Mouse (Mus musculus): ENCODE data around the gene Pla2g4b. TPM values are rescaled to one million over a fixed set of nuclear protein-coding genes. Genes with fewer than 3 reads are reported as not detected.

Pla2g4b gene
- polyA plus RNA-seq (2015; fragmentation: Nextera tagmentation; extraction: Ambion mirVana) = 1.8 and 2.3 TPM in 2 replicates

DNA sequence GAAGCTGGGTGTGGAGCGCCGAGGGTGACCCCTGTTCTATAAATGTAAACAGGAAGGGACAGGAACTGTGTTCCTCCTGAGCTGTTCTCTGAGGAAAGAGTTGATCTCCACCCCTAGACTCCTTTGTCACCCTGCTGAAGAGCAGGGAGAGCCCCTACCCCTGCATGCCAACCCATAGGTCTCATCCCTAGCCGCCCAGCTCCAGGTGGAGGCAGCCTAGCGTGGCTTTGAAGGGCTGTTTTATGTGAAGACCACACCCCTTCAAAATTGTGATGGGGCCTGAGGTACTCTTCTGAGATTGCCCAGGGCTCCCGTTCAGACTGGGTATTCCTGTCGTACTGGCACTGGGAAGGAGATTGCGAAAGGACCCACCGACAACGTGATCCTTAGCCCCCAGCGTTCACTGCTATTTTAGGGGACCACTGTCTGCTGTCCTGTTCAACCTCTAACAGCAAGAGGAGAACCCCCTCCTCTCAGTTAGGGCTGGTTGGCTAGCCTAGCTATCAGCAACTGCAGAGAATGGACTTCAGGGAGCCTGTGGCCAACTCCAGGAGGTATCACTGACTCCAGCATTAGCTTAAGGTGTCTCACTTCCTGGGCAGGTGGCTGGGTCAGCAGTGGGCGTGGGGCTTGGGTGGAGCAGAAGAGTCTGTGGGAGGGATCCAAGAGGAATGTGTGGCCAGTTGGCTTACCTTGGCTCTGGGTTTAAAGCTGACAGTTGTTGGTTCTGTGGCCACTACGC is at the start of gene Pla2g4b:
Gene Pla2g4b, plus strand, starts transcription at position 692 of the 742 bp plus-strand sequence.
- Histone ChIP-seq H3K27me3 (ENCODE audit: control insufficient read depth, insufficient read depth, low read length) (no peaks in the 10 kb centered on the region), H3K9me3 (replicated peaks; ENCODE audit: control insufficient read depth, low read length) (no peaks in the 10 kb centered on the region), H3K9ac (ENCODE audit: low read length) (no peak within 1 kb of the TSS), H3K4me3 (ENCODE audit: low read length) (no peak within 1 kb of the TSS), H3K4me1 (ENCODE audit: control insufficient read depth, insufficient read depth, low read length) (peaks cover 6% of the 10 kb centered on the region), H3K27ac (ENCODE audit: low read length) (no peak within 1 kb of the TSS), H3K4me2 (ENCODE audit: low read depth, low read length) (no peak within 1 kb of the TSS), H3K36me3 (ENCODE audit: control insufficient read depth, insufficient read depth) (peaks cover 16% of the 10 kb centered on the region; the same call in 1 of the 2 replicates)
- ATAC-seq (replicated peaks; ENCODE audit: extremely low read depth, insufficient read depth, low FRiP score) = no peak
- WGBS = 88% methylated on average over 12 of the region's 12 CpGs

DNA sequence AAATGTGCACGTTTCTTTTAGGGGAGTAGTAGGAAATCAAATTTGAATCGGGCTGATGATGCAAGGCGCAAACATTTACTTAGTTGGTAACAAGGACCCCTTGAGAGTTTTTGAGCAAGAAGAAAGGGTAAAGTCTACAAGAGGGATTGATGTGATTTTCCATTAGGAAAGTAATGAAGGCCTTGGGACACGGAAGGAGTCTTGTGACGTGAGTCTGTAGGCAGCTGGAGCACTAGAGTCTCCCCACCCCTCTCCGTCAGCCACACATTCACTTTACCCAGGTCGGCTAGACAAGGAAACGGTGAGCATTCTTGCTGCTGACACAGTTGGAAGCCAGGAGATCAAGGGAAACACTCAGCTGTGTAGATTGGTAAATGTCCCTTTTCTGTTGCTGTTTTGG is 47.3 kb upstream of the Pla2g4b start:
- 58% methylated on average over 8 of the region's 8 CpGs for WGBS
- no peaks in the 10 kb centered on the region for H3K4me1 ChIP-seq (ENCODE audit: control insufficient read depth, insufficient read depth, low read length)
- H3K9me3 ChIP-seq (replicated peaks; ENCODE audit: control insufficient read depth, low read length) = no peaks in the 10 kb centered on the region
- H3K27me3 ChIP-seq (ENCODE audit: control insufficient read depth, insufficient read depth, low read length) = no peaks in the 10 kb centered on the region
- H3K4me2 ChIP-seq (ENCODE audit: low read depth, low read length) = no peak overlapping the region
- H3K27ac ChIP-seq (ENCODE audit: low read length) = no peak overlapping the region
- no peak for ATAC-seq (replicated peaks; ENCODE audit: extremely low read depth, insufficient read depth, low FRiP score)
- no peak overlapping the region for H3K4me3 ChIP-seq (ENCODE audit: low read length)
- H3K9ac ChIP-seq (ENCODE audit: low read length) = no peak overlapping the region
- H3K36me3 ChIP-seq (ENCODE audit: control insufficient read depth, insufficient read depth) = no peaks in the 10 kb centered on the region

DNA sequence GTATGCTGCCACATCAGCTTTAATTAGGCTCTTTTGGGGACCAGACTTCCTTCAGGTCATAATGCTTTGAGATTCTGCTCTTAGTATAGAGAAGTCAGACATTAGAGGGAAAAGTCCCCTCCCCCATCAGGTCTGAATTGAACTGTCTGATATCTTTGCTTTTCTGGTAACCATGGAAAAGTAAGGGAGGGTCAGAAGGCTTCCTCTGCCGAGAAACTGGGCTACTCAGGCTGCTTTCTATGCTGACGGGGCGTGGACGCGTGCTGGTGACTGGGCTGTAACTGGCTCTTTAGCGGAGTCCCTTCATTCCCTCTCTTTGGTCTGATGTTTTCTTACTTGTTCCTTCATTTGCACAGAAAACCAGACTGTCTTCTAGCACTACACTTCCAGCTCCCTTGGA is 46.8 kb upstream of the Pla2g4b start:
- Histone ChIP-seq H3K36me3 (ENCODE audit: control insufficient read depth, insufficient read depth) (no peaks in the 10 kb centered on the region), H3K4me3 (ENCODE audit: low read length) (no peak overlapping the region), H3K9ac (ENCODE audit: low read length) (no peak overlapping the region), H3K9me3 (replicated peaks; ENCODE audit: control insufficient read depth, low read length) (no peaks in the 10 kb centered on the region), H3K27ac (ENCODE audit: low read length) (no peak overlapping the region), H3K4me1 (ENCODE audit: control insufficient read depth, insufficient read depth, low read length) (no peaks in the 10 kb centered on the region), H3K4me2 (ENCODE audit: low read depth, low read length) (no peak overlapping the region), H3K27me3 (ENCODE audit: control insufficient read depth, insufficient read depth, low read length) (no peaks in the 10 kb centered on the region)
- ATAC-seq (replicated peaks; ENCODE audit: extremely low read depth, insufficient read depth, low FRiP score) = no peak
- 58% methylated on average over 6 of the region's 6 CpGs for WGBS

DNA sequence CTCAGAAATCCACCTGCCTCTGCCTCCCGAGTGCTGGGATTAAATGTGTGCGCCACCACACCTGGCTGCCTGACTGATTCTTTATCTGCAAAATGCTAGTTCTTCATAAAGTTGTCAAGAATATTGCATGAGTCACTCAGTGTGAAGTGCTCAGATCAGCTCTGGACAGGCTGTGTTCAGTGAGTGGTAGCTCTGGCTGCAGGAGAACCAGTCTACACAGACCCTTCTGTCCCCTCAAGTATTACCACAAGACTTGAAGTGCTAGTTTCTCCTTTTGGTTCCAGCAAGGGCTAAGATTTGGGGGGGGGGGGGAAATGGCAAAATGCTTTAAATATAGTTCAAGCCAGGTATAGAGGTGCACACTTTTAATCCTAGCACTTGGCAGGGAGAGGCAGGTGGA is 45.8 kb upstream of the Pla2g4b start:
- Histone ChIP-seq H3K9me3 (replicated peaks; ENCODE audit: control insufficient read depth, low read length) (no peaks in the 10 kb centered on the region), H3K4me3 (ENCODE audit: low read length) (no peak overlapping the region), H3K27me3 (ENCODE audit: control insufficient read depth, insufficient read depth, low read length) (no peaks in the 10 kb centered on the region), H3K9ac (ENCODE audit: low read length) (no peak overlapping the region), H3K4me2 (ENCODE audit: low read depth, low read length) (no peak overlapping the region), H3K27ac (ENCODE audit: low read length) (no peak overlapping the region), H3K4me1 (ENCODE audit: control insufficient read depth, insufficient read depth, low read length) (no peaks in the 10 kb centered on the region), H3K36me3 (ENCODE audit: control insufficient read depth, insufficient read depth) (no peaks in the 10 kb centered on the region)
- 88% methylated on average over 2 of the region's 2 CpGs for WGBS
- no peak for ATAC-seq (replicated peaks; ENCODE audit: extremely low read depth, insufficient read depth, low FRiP score)

DNA sequence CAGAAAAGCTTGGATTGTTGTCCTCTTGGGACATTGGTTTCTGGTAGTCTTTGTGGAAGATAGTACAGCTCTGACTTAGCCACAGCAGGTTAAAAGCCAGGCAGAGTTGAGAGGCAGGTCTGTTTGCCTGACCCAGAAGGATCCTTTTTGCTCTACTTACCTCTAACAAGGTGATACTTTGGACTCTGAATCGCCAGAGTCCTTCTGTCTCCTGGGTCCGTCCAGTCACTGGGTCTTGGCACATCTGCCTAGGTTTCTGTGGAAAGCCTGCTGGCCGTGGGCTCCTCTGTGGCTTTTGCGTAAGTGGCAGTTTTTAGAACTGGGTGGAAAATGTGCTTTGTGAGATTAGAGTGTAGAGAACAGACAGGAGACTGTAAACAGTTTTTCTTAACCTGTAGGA is 44.3 kb upstream of the Pla2g4b start:
- ATAC-seq (replicated peaks; ENCODE audit: extremely low read depth, insufficient read depth, low FRiP score) = no peak
- WGBS = 80% methylated on average over 4 of the region's 4 CpGs

DNA sequence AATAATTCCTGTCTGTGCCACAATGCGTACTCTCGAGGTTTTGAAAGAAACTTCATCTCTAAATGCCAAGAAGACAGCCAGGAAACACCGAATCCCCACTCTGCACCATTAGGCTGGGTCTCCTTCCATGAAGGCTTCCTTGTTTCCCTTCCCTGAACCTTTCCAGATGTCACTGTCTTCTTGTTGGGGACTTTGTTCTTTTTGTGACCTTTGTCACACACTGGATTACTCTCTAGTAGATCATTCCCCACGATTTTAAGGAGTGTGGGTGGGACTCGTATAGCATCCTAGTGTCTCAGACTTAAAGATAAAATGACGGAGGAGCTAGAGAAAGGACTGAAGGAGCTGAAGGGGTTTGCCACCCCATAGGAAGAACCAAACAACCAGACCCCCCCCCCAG is 42.3 kb upstream of the Pla2g4b start:
- Histone ChIP-seq H3K27ac (ENCODE audit: low read length) (no peak overlapping the region), H3K4me2 (ENCODE audit: low read depth, low read length) (no peak overlapping the region), H3K4me3 (ENCODE audit: low read length) (no peak overlapping the region), H3K4me1 (ENCODE audit: control insufficient read depth, insufficient read depth, low read length) (peaks cover 6% of the 10 kb centered on the region), H3K27me3 (ENCODE audit: control insufficient read depth, insufficient read depth, low read length) (no peaks in the 10 kb centered on the region), H3K9ac (ENCODE audit: low read length) (no peak overlapping the region), H3K9me3 (replicated peaks; ENCODE audit: control insufficient read depth, low read length) (no peaks in the 10 kb centered on the region), H3K36me3 (ENCODE audit: control insufficient read depth, insufficient read depth) (no peaks in the 10 kb centered on the region)
- 82% methylated on average over 6 of the region's 6 CpGs for WGBS
- no peak for ATAC-seq (replicated peaks; ENCODE audit: extremely low read depth, insufficient read depth, low FRiP score)

More for the DNA sequence above, 44.3 kb upstream of the Pla2g4b start:
- H3K27me3 ChIP-seq (ENCODE audit: control insufficient read depth, insufficient read depth, low read length) = no peaks in the 10 kb centered on the region
- H3K36me3 ChIP-seq (ENCODE audit: control insufficient read depth, insufficient read depth) = no peaks in the 10 kb centered on the region
- no peak overlapping the region for H3K4me2 ChIP-seq (ENCODE audit: low read depth, low read length)
- H3K4me1 ChIP-seq (ENCODE audit: control insufficient read depth, insufficient read depth, low read length) = no peaks in the 10 kb centered on the region
- no peak overlapping the region for H3K9ac ChIP-seq (ENCODE audit: low read length)
- H3K9me3 ChIP-seq (replicated peaks; ENCODE audit: control insufficient read depth, low read length) = no peaks in the 10 kb centered on the region
- H3K4me3 ChIP-seq (ENCODE audit: low read length) = no peak overlapping the region
- no peak overlapping the region for H3K27ac ChIP-seq (ENCODE audit: low read length)

DNA sequence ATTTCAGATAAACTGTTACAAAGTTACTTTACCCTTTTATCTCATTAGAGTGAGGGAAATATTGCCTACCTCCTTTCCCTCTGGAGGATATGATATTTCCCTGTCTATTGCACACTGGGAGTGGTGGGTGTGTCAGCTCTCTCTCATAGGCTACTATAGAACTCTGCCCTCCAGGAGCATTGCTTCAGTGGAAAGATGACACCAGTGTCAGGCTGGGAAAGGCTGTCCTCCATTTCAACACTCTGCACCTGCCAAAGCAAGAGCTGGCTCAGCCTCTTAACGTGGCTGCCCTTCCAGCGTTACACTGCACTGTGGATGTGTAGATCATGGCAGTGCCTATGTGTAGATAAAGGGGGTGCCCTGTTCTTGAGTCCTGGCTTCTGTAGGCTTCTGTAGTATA is 40.9 kb upstream of the Pla2g4b start:
- no peak for ATAC-seq (replicated peaks; ENCODE audit: extremely low read depth, insufficient read depth, low FRiP score)
- no peaks in the 10 kb centered on the region for H3K27me3 ChIP-seq (ENCODE audit: control insufficient read depth, insufficient read depth, low read length)
- no peaks in the 10 kb centered on the region for H3K9me3 ChIP-seq (replicated peaks; ENCODE audit: control insufficient read depth, low read length)
- no peak overlapping the region for H3K27ac ChIP-seq (ENCODE audit: low read length)
- H3K4me2 ChIP-seq (ENCODE audit: low read depth, low read length) = no peak overlapping the region
- H3K36me3 ChIP-seq (ENCODE audit: control insufficient read depth, insufficient read depth) = no peaks in the 10 kb centered on the region
- WGBS = 81% methylated on average over 2 of the region's 2 CpGs
- H3K4me3 ChIP-seq (ENCODE audit: low read length) = no peak overlapping the region
- peaks cover 8% of the 10 kb centered on the region for H3K4me1 ChIP-seq (ENCODE audit: control insufficient read depth, insufficient read depth, low read length)
- H3K9ac ChIP-seq (ENCODE audit: low read length) = no peak overlapping the region

DNA sequence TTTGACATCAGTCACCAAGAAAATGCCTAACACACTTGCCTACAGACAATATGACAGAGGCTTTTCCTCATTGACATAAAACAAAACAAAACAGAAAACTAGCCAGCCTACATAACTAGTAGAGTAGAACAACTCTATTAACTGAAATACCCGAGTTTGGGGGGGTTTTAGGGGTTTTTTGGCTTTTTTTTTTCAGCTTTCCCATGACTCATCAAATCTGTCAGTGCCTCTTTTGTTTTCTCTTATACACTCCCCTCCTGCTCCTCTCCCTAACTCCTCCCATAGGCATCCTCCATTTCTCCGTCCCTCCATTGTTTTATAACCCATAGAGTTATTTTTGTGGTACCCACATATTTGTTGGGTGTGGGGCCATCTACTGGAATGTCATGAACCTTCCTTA is 39.7 kb upstream of the Pla2g4b start:
- Histone ChIP-seq H3K4me2 (ENCODE audit: low read depth, low read length) (no peak overlapping the region), H3K4me1 (ENCODE audit: control insufficient read depth, insufficient read depth, low read length) (peaks cover 8% of the 10 kb centered on the region), H3K4me3 (ENCODE audit: low read length) (no peak overlapping the region), H3K27me3 (ENCODE audit: control insufficient read depth, insufficient read depth, low read length) (no peaks in the 10 kb centered on the region), H3K9me3 (replicated peaks; ENCODE audit: control insufficient read depth, low read length) (no peaks in the 10 kb centered on the region), H3K9ac (ENCODE audit: low read length) (no peak overlapping the region), H3K36me3 (ENCODE audit: control insufficient read depth, insufficient read depth) (no peaks in the 10 kb centered on the region), H3K27ac (ENCODE audit: low read length) (no peak overlapping the region)
- ATAC-seq (replicated peaks; ENCODE audit: extremely low read depth, insufficient read depth, low FRiP score) = no peak
- 55% methylated on average over 2 of the region's 2 CpGs for WGBS

DNA sequence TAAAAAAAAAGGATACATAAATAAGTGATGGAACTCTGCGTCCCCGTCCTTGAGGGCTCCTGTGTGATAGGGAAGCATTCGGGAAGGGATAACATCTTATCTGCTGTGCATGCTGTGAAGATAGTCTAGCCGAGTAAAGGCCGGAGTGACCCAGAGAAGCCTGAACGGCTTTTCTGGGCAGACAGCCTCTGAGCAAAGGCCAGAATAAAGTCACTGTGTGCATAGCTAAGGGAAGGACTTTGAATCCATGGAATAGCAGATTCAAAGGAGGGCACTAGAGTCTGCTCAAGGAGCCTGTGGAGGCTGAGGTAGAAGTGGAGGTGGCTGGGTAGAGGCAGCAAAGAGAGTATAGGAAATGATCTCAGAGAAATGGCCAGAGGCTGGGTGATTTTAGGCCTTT is 38.4 kb upstream of the Pla2g4b start:
- Histone ChIP-seq H3K9ac (ENCODE audit: low read length) (no peak overlapping the region), H3K9me3 (replicated peaks; ENCODE audit: control insufficient read depth, low read length) (no peaks in the 10 kb centered on the region), H3K36me3 (ENCODE audit: control insufficient read depth, insufficient read depth) (no peaks in the 10 kb centered on the region; the same call in 1 of the 2 replicates), H3K27me3 (ENCODE audit: control insufficient read depth, insufficient read depth, low read length) (no peaks in the 10 kb centered on the region), H3K4me1 (ENCODE audit: control insufficient read depth, insufficient read depth, low read length) (peaks cover 8% of the 10 kb centered on the region), H3K27ac (ENCODE audit: low read length) (peak overlapping the region; percentile 69), H3K4me2 (ENCODE audit: low read depth, low read length) (no peak overlapping the region), H3K4me3 (ENCODE audit: low read length) (no peak overlapping the region)
- no peak for ATAC-seq (replicated peaks; ENCODE audit: extremely low read depth, insufficient read depth, low FRiP score)
- WGBS = 52% methylated on average over 6 of the region's 6 CpGs

Data from heart, embryonic 16.5 days (tissue).